Mouse (Mus musculus) embryonic facial prominence, embryonic 13.5 days (tissue): ENCODE results near the gene Rs1. TPM values are rescaled to one million over a fixed set of nuclear protein-coding genes. Genes with fewer than 3 reads are reported as not detected.
"Not testable (repeated sequence)": the region's sequence is repeated elsewhere in the genome, so short reads cannot be mapped to it uniquely, and the experiment has no call there.

Experiments used
- ATAC-seq: fragments of 200-750 bp; cut with Nextera tagmentation; 2 replicates; pipeline ENCODE4 v1.8.0; 2017; ENCODE audit warnings: low read depth; ENCODE audit not compliant: insufficient number of reproducible peaks, insufficient read depth, low FRiP score, low TSS enrichment
- H3K27ac ChIP-seq: fragments of 300-500 bp; sonication (generic); 2 replicates; pipeline ENCODE4 v1.5.1; 2015; ENCODE audit warnings: moderate library complexity, mild to moderate bottlenecking, inconsistent platforms
- H3K27me3 ChIP-seq: fragments of 300-500 bp; sonication (generic); 2 replicates; pipeline ENCODE4 v1.6.1; 2015; ENCODE audit warnings: mild to moderate bottlenecking, inconsistent platforms
- H3K36me3 ChIP-seq: fragments of 300-500 bp; sonication (generic); 2 replicates; pipeline ENCODE4 v1.6.1; 2015; ENCODE audit warnings: mild to moderate bottlenecking, inconsistent platforms
- H3K4me1 ChIP-seq: fragments of 300-500 bp; sonication (generic); 2 replicates; pipeline ENCODE4 v1.6.1; 2015; ENCODE audit warnings: inconsistent platforms
- H3K4me2 ChIP-seq: fragments of 300-500 bp; sonication (generic); 2 replicates; pipeline ENCODE4 v1.6.1; 2015; ENCODE audit warnings: moderate library complexity, mild to moderate bottlenecking, inconsistent platforms
- H3K4me3 ChIP-seq: fragments of 300-500 bp; sonication (generic); 2 replicates; pipeline ENCODE4 v1.5.1; 2015; ENCODE audit warnings: mild to moderate bottlenecking, inconsistent platforms
- H3K9ac ChIP-seq: fragments of 300-500 bp; sonication (generic); 2 replicates; pipeline ENCODE4 v1.6.1; 2015; ENCODE audit warnings: mild to moderate bottlenecking, inconsistent platforms
- H3K9me3 ChIP-seq: fragments of 300-500 bp; sonication (generic); 2 replicates; pipeline ENCODE4 v1.6.1; 2016; ENCODE audit warnings: inconsistent platforms
- WGBS: fragments of 180-500 bp; shearing (Covaris S2); methylation state at CpG from one replicate; pipeline ENCODE4 v1.1.7; 2015; ENCODE audit warnings: mixed read lengths; 5-methylcytosine and 5-hydroxymethylcytosine counted together
- polyA plus RNA-seq: library from polyadenylated mRNA; unstranded; fragments of >200 nt; fragmentation: Nextera tagmentation; extraction: Ambion mirVana; gene quantifications from 2 replicates; pipeline ENCODE4 v1.2.1, GENCODE M21; 2015

Gene Rs1
- polyA plus RNA-seq = not detected in 2 replicates

DNA sequence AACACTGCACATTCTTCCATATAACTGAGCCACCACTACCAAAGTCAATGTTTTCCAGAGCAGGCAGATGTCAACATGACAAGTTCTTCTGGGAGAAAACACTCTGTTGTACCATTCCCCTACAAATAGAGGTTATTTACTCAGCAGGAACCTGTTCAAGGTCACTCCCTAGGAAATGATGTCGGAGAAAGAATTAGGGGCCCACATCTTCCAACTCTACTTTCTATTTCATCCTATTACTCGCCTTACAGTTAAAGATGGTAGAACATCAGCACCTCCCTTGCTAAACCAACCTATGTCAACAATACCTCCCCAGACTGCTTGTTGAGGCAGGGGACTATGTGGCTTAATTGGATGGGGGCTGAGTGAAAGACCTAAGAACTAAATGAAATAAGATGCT lies at the start of gene Rs1:
Rs1 (plus strand) TSS at position 301 of the 400 bp plus-strand sequence.
- Histone ChIP-seq H3K4me3 (peak within 1 kb of the TSS; percentile 48), H3K27me3 (peaks cover 20% of the 10 kb centered on the region; the same call in 1 of the 2 replicates)
- ATAC-seq = no peak

DNA sequence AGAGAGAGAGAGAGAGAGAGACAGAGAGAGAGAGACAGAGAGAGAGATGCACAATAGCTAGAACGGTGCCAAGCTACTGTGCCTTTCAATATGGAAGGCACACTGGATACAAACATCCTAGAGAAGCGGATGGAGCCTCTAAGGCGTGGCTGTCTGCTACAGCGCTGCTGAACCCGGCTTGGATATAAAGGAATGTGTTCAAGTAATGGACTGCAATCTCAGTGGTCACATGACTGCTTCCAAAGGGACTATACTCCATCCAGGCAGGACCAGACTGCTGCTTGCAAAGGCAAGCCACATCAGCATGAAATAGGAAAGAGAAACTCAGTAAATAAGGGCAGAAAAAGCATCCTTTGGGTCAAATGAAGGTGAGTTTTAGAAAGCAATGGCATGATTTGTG lies 32.2 kb upstream of the Rs1 start, which contains the start of gene Ppef1:
Ppef1 (minus strand) TSS at position 116 of the 400 bp plus-strand sequence.
- Histone ChIP-seq H3K4me2 (no peak within 1 kb of the TSS), H3K36me3 (no peaks in the 10 kb centered on the region), H3K4me1 (no peaks in the 10 kb centered on the region), H3K9me3 (no peaks in the 10 kb centered on the region), H3K4me3 (no peak within 1 kb of the TSS), H3K27me3 (peaks cover 35% of the 10 kb centered on the region), H3K9ac (no peak within 1 kb of the TSS), H3K27ac (no peak within 1 kb of the TSS)
- 73% methylated on average over 5 of the region's 5 CpGs for WGBS
- ATAC-seq = no peak

More for the DNA sequence above, at the start of gene Rs1:
- Histone ChIP-seq H3K36me3 (no peaks in the 10 kb centered on the region), H3K9me3 (no peaks in the 10 kb centered on the region), H3K27ac (no peak within 1 kb of the TSS), H3K4me2 (peak within 1 kb of the TSS; percentile 49), H3K4me1 (no peaks in the 10 kb centered on the region), H3K9ac (no peak within 1 kb of the TSS)
- 91% methylated on average over 2 of the region's 2 CpGs for WGBS

DNA sequence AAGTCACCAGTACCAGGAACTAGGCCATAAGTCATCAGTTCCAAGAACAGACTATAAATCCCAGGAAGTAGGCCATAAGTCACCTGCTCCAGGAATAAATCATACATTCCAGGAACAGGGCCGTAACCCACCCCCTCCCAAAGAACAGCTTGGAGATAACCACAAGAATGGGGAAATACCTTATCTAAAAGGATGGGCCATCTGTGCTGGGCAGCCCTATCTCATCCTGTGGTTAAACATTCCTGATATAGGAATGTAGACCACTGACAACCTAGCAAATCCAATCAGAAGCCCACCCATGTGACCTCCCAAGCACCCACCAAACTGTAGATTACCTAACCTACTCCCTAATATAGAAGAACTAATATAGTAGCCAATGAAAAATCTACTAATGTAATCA lies 22.4 kb upstream of the Rs1 start:
- no peak overlapping the region for H3K9ac ChIP-seq
- WGBS = 91% methylated on average over 1 of the region's 1 CpGs
- H3K36me3 ChIP-seq = no peaks in the 10 kb centered on the region
- H3K9me3 ChIP-seq = no peaks in the 10 kb centered on the region
- H3K27ac ChIP-seq = no peak overlapping the region
- no peak overlapping the region for H3K4me2 ChIP-seq
- H3K27me3 ChIP-seq = peaks cover 3% of the 10 kb centered on the region
- no peak overlapping the region for H3K4me3 ChIP-seq
- ATAC-seq = no peak
- no peaks in the 10 kb centered on the region for H3K4me1 ChIP-seq

DNA sequence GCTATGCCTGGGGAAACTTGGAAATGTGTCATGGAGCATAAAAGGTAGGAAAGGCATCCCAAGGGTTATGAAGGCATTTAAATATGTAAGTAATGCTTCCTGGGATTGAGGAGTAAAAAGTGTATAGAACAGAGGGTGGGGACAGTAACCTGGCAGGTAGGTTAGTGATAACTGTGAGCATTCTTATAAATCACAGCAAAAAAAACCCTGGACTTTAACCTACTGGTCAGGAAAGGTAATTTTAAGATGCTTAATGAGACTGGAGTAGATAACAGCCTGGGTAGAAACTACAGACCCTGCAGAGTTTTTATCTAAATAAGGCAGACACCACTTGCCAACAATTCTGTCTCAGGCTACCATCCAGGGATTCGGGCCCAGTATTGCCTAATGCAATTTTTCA lies 19.2 kb upstream of the Rs1 start:
- H3K9me3 ChIP-seq = no peaks in the 10 kb centered on the region
- ATAC-seq = no peak
- WGBS = 72% methylated on average over 1 of the region's 1 CpGs
- H3K4me3 ChIP-seq = no peak overlapping the region
- peaks cover 12% of the 10 kb centered on the region for H3K27me3 ChIP-seq
- no peaks in the 10 kb centered on the region for H3K4me1 ChIP-seq
- no peak overlapping the region for H3K9ac ChIP-seq
- no peak overlapping the region for H3K4me2 ChIP-seq
- H3K27ac ChIP-seq = no peak overlapping the region
- no peaks in the 10 kb centered on the region for H3K36me3 ChIP-seq

DNA sequence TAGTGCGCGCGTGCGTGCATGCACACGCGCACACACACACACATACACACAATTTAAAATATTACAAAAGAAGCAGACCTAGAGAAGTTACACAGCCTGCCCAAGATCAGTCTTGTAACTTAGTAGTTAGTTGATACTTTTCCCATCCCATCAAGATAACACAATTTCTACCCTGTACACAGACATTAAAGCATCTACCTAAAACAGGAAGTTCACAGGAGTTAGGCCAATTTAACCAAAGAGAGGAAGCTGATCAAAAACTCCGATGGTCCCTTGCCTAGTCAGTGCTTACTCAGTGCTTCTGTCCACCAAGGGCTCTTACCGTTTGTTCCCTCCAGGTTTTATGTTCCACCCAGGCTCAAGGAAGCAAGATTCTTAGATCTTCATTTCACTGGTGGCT lies 17.0 kb upstream of the Rs1 start:
- H3K27me3 ChIP-seq = peaks cover 24% of the 10 kb centered on the region
- H3K4me3 ChIP-seq = no peak overlapping the region
- H3K4me2 ChIP-seq = no peak overlapping the region
- no peak overlapping the region for H3K27ac ChIP-seq
- H3K9me3 ChIP-seq = no peaks in the 10 kb centered on the region
- H3K9ac ChIP-seq = no peak overlapping the region
- no peaks in the 10 kb centered on the region for H3K4me1 ChIP-seq
- no peaks in the 10 kb centered on the region for H3K36me3 ChIP-seq
- 94% methylated on average over 8 of the region's 8 CpGs for WGBS
- no peak for ATAC-seq

DNA sequence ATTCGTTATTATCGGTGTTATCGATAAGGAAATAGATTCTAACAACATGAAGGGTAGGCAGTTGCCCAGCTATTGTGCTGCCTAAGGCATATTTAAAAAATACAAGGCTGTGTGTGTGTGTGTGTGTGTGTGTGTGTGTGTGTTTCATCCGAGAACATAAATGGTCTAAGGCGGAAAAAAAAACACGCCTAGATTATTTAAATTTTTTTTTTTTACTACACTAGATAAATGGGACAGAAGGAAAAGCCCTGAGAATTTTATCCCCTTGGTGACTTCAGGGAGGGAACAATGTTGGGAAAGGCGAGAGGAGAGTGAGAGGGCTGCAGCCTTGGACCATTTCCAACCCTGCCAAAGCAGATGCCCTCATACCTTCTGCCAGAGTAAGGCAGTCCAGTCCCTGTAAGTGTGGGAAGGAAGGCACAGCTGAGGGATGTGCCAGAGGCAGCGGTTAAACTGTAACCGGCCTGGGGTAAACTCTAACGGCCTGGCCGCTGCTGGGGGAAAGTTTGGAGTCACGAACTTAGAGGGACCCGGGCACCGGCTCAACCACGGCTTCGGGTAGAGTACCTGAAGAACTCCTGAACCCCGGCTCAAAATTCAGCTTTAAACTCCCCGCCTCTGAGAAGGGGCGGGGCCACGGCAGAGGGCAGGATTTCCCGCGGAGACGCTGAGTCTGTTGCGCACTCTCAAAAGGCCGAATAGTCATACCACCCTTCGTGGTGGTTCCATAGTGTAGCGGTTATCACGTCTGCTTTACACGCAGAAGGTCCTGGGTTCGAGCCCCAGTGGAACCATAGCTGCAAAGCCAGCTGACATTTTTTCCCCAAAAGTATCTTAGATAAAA lies 2.2 kb upstream of the Rs1 start:
- Histone ChIP-seq H3K4me2 (peak overlapping the region; percentile 53), H3K36me3 (no peaks in the 10 kb centered on the region), H3K27me3 (peaks cover 11% of the 10 kb centered on the region; the same call in 1 of the 2 replicates), H3K4me3 (peak overlapping the region; percentile 48), H3K27ac (no peak overlapping the region), H3K9ac (peak overlapping the region; percentile 62), H3K4me1 (no peaks in the 10 kb centered on the region), H3K9me3 (no peaks in the 10 kb centered on the region)
- ATAC-seq = peak; percentile 92
- WGBS = 31% methylated on average over 30 of the region's 30 CpGs

DNA sequence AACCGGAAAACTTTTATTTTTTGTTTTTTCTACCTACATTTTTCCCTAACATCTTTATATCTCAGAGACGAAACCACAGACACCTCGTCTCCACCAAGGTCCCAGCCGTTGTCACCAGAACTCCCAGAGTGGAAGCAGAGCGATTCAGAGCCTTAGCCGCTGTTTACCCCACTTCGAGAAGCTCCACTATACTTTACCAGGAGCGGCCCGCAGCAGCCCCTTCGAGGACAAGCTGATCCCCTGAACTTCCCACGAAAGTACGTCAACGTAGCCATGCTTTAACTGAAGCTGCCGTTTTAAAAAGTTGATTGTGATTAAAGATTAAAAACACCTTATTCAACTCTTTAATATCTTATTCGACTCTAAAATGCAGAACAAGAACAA lies 1.6 kb upstream of the Rs1 start:
- 27% methylated on average over 15 of the region's 15 CpGs for WGBS
- H3K9ac ChIP-seq = peak overlapping the region; percentile 62
- H3K9me3 ChIP-seq = no peaks in the 10 kb centered on the region
- ATAC-seq = peak; percentile 86
- H3K27ac ChIP-seq = peak overlapping the region; percentile 39; the same call in 1 of the 2 replicates
- no peaks in the 10 kb centered on the region for H3K4me1 ChIP-seq
- H3K4me3 ChIP-seq = peak overlapping the region; percentile 48
- H3K4me2 ChIP-seq = peak overlapping the region; percentile 49
- H3K27me3 ChIP-seq = peaks cover 18% of the 10 kb centered on the region; the same call in 1 of the 2 replicates
- no peaks in the 10 kb centered on the region for H3K36me3 ChIP-seq

DNA sequence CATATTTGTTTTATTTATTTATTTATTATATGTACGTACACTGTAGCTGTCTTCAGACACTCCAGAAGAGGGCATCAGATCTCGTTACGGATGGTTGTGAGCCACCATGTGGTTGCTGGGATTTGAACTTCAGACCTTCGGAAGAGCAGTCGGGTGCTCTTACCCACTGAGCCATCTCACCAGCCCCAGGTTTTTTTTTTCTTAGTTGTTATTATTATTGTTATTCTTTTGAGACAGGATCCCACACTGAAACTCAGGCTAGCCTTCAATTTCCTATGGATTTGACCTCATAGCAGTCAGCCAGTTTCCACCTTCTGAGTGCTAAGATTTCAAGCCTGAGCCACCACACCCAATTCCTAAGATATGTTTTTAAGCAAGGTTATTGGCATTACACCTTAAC lies 1.8 kb downstream of the Rs1 start:
- not testable (repeated sequence) for H3K9me3 ChIP-seq, H3K27ac ChIP-seq, H3K36me3 ChIP-seq, H3K4me1 ChIP-seq, ATAC-seq, H3K4me3 ChIP-seq, H3K9ac ChIP-seq, H3K4me2 ChIP-seq
- 84% methylated on average over 5 of the region's 5 CpGs for WGBS
- peaks cover 26% of the 10 kb centered on the region; the same call in 1 of the 2 replicates for H3K27me3 ChIP-seq

DNA sequence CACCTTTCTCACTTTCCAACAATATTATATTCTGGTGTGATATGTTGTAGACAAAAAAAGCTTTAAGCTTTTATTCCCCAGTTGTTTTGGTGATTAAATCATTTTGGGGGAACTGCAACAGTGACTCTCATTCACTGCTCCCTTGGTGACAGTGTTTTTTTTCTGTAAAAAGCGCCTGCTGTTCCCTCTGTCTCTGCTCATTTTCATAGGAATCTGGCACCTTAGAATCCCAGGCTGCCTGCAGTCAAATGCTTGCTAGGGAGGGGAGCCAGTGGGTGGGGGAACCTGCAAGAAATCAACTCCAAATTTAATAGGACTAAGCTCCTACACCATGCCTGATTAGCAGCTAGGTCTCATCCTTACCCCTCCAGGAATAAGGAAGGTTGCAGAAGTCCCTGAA lies 5.2 kb downstream of the Rs1 start:
- Histone ChIP-seq H3K27me3 (peaks cover 30% of the 10 kb centered on the region), H3K36me3 (no peaks in the 10 kb centered on the region), H3K4me1 (no peaks in the 10 kb centered on the region), H3K27ac (no peak overlapping the region), H3K4me2 (no peak overlapping the region), H3K9me3 (no peaks in the 10 kb centered on the region), H3K9ac (no peak overlapping the region), H3K4me3 (no peak overlapping the region)
- ATAC-seq = no peak
- WGBS = 6% methylated on average over 1 of the region's 1 CpGs

DNA sequence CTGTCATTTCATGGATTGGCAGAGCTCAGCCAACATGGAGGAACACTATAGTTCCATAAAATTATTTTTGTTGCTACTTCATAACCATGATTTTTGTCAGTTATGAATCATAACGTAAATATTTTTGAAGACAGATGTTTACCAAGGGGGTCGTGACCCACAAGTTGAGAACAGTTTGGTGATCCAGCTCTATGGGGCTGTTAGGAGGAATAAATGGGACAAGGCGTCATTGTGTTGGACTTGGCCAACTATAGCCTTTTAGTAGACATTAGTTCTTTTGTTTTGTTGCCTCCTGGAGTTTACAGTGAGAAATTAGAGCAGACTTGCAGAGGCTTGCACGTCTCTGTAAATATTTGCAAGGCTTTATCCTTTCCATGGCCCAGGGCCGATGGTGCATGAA lies 14.5 kb downstream of the Rs1 start:
- 71% methylated on average over 5 of the region's 5 CpGs for WGBS
- ATAC-seq = no peak
- Histone ChIP-seq H3K9ac (no peak overlapping the region), H3K4me3 (no peak overlapping the region), H3K27ac (no peak overlapping the region), H3K36me3 (no peaks in the 10 kb centered on the region), H3K4me2 (no peak overlapping the region), H3K27me3 (peaks cover 21% of the 10 kb centered on the region), H3K9me3 (no peaks in the 10 kb centered on the region), H3K4me1 (no peaks in the 10 kb centered on the region)

DNA sequence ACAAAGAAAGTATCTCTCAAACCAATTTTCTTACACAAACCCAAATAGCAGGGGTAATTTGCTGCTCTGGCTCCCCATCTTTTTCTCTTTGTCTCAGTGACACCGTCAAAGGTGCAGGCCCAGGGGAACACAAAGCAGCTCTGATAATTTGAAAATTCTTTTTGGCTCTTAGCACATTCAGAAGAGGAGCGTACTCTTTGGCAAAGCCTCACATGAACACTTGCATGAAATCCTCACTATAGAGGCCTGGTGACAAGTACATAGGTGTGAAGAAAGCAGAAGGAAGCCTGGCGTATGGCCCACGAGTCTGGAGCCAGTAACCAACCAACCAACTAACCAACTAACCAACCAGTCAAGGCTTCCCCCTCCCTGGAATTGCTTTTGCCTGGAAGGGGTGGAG lies 27.1 kb downstream of the Rs1 start:
- Histone ChIP-seq H3K27me3 (peaks cover 25% of the 10 kb centered on the region), H3K36me3 (no peaks in the 10 kb centered on the region), H3K4me3 (no peak overlapping the region), H3K9me3 (no peaks in the 10 kb centered on the region), H3K4me2 (no peak overlapping the region), H3K9ac (no peak overlapping the region), H3K27ac (no peak overlapping the region), H3K4me1 (no peaks in the 10 kb centered on the region)
- 72% methylated on average over 4 of the region's 4 CpGs for WGBS
- no peak for ATAC-seq
